Mouse (Mus musculus) heart, adult 2 months (tissue): Measurements from ENCODE around the gene Fam162a.

Experiments used
- CTCF ChIP-seq: fragments of 200-600 bp; IDR thresholded peaks from 2 replicates; pipeline ENCODE4 v1.8.1; 2022; ENCODE audit warnings: antibody characterized with exemption, mild to moderate bottlenecking, moderate library complexity
- EP300 ChIP-seq: fragments of 200-500 bp; IDR thresholded peaks from 2 replicates; pipeline ENCODE4 v1.6.1; 2011; ENCODE audit warnings: low read depth, low read length, control low read depth; ENCODE audit not compliant: insufficient read depth
- POLR2A ChIP-seq: fragments of 200-500 bp; IDR thresholded peaks from 2 replicates; pipeline ENCODE4 v1.6.1; 2011; ENCODE audit warnings: mild to moderate bottlenecking, low read depth, low read length, control low read depth; ENCODE audit not compliant: insufficient read depth

- TF ChIP-seq EP300 = no peak
- TF ChIP-seq CTCF = no peak
- TF ChIP-seq POLR2A = no peak
These were observed 30.1 kb upstream of the Fam162a start for GRCm38 (mm10) chr16:36101526-36101925.
